Mouse (Mus musculus): ENCODE results near the gene Nipa1.

GRCm38 (mm10) chr7:55935025-55935424, 84.7 kb downstream of the Nipa1 start:
- TF ChIP-seq CTCF (IDR thresholded peaks at IDR 0.05; ENCODE audit: low read depth), result no peak
- TF ChIP-seq EP300 (optimal IDR thresholded peaks at IDR 0.05), result no peak

Data from stomach, postnatal 0 days (tissue).